Mouse (Mus musculus): ENCODE measurements at regions not wholly inside any gene's neighbourhood (a gene's known extent, or its start where the extent isn't known, plus 50 kb on each side); places are given as distances from the start of the nearest gene placed in this dataset.

- DNase-seq (ENCODE audit: low spot score) = no peak
These were observed 200.6 kb downstream of the Tgfb2 start for GRCm38 (mm10) chr1:186505051-186505711.

GRCm38 (mm10) chr1:186501726-186502125 lies 204.1 kb downstream of the Tgfb2 start:
- no peak for DNase-seq (ENCODE audit: low spot score)

- DNase-seq (ENCODE audit: low spot score) = no peak
These were observed 207.9 kb downstream of the Tgfb2 start for GRCm38 (mm10) chr1:186497872-186498271.

- no peak for DNase-seq (ENCODE audit: low spot score)
These were observed 208.5 kb downstream of the Tgfb2 start for GRCm38 (mm10) chr1:186497333-186497732.

GRCm38 (mm10) chr1:186494411-186494783 lies 211.4 kb downstream of the Tgfb2 start:
- DNase-seq (ENCODE audit: low spot score) = no peak

GRCm38 (mm10) chr1:186493664-186494410 lies 212.0 kb downstream of the Tgfb2 start:
- no peak for DNase-seq (ENCODE audit: low spot score)

GRCm38 (mm10) chr1:186482177-186482576 lies 223.6 kb downstream of the Tgfb2 start:
- DNase-seq (ENCODE audit: low spot score) = peak; percentile 38

GRCm38 (mm10) chr1:186480019-186480418 lies 225.8 kb downstream of the Tgfb2 start:
- no peak for DNase-seq (ENCODE audit: low spot score)

- peak; percentile 77 for DNase-seq (ENCODE audit: low spot score)
These were observed 227.2 kb downstream of the Tgfb2 start for GRCm38 (mm10) chr1:186478428-186479238.

- no peak for DNase-seq (ENCODE audit: low spot score)
These were observed 230.9 kb downstream of the Tgfb2 start for GRCm38 (mm10) chr1:186474844-186475243.

- DNase-seq (ENCODE audit: low spot score) = no peak
These were observed 231.4 kb downstream of the Tgfb2 start for GRCm38 (mm10) chr1:186474385-186474784.

- no peak for DNase-seq (ENCODE audit: low spot score)
These were observed 232.8 kb downstream of the Tgfb2 start for GRCm38 (mm10) chr1:186472955-186473354.

GRCm38 (mm10) chr1:186465526-186465925 lies 240.3 kb downstream of the Tgfb2 start:
- no peak for DNase-seq (ENCODE audit: low spot score)

GRCm38 (mm10) chr1:186460742-186461141 lies 245.0 kb downstream of the Tgfb2 start:
- DNase-seq (ENCODE audit: low spot score) = peak; percentile 26

GRCm38 (mm10) chr1:186458099-186458637 lies 247.6 kb downstream of the Tgfb2 start:
- no peak for DNase-seq (ENCODE audit: low spot score)

- DNase-seq (ENCODE audit: low spot score) = no peak
These were observed 248.7 kb downstream of the Tgfb2 start for GRCm38 (mm10) chr1:186457098-186457497.

GRCm38 (mm10) chr1:186456131-186456530 lies 249.7 kb downstream of the Tgfb2 start:
- no peak for DNase-seq (ENCODE audit: low spot score)

GRCm38 (mm10) chr1:186455177-186455660 lies 250.6 kb downstream of the Tgfb2 start:
- DNase-seq (ENCODE audit: low spot score) = no peak

GRCm38 (mm10) chr1:186454393-186455085 lies 251.2 kb downstream of the Tgfb2 start:
- no peak for DNase-seq (ENCODE audit: low spot score)

GRCm38 (mm10) chr1:186448841-186449650 lies 256.7 kb downstream of the Tgfb2 start:
- no peak for DNase-seq (ENCODE audit: low spot score)
